Mouse (Mus musculus): ENCODE measurements around the gene Nbas.

Gene Nbas

DNA sequence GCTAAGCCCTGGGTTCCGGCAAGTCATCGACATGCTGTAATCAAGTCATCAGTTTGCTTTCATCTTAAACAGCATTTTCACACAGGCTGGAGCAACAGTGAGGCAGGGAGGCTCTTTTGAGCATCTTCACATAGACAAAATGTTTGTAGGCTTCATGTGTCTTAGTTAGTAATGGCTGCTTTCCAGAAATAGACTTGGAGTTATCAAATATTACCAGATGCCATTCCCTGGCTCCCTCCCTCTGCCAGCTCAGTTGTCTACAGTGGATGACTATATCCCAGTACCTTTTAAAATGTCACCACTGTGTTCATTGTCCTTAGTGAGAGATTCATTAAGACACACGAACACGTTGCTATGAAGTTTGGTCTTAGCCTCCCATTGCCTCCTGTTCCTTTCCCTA is 270.2 kb downstream of the Nbas start:
- no peak for DNase-seq (ENCODE audit: low spot score)

DNA sequence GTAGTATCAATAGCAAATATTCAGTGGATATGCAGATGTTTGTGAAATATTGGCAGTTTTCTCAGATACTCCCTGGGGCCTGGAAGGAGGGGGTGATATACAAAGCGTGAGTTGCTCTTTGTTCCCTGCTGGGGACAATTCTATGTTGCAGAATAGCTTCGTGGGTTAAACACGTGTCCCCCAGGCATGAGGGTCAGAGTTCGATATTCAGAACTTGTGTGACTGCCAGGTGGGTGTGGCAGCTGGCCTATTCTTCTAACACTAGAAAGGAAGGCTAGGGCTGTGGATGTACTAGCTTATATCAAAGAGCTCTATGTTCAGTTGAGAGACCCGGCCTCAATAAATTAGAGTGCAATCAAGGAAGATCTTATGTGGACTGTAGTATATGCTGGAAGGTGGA is 274.9 kb downstream of the Nbas start:
- DNase-seq (ENCODE audit: low spot score), result no peak

DNA sequence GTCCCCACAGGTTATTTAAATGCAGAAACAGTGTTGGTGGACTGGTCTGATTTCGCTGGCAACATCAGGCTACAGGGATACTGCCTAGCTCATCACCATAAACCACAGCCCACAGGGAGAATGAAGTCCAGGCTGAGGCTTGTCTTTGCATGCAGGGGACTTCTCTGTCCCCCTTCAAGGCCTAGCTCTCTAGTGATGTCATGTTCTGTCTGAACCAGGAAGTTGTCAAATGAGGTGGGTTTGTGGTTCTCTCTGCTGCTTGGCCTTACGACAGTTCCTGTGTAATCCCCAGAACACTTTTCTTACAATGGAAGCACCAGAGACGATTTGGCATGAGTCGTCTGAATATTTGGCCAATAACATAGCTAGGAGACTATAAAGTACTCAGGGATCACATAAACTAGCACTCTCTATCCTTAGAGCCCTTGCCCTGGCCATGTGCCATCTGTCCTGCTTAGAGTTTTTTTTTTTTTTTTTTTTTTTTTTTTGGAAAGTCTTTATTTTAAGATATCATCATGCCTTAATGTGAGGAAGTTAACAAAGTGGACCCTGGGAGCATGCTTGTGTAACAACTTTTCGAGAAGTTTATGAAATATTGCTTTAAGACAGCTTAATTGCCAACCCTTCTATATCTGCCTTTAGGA is 294.8 kb downstream of the Nbas start:
- no peak for DNase-seq (ENCODE audit: low spot score)

DNA sequence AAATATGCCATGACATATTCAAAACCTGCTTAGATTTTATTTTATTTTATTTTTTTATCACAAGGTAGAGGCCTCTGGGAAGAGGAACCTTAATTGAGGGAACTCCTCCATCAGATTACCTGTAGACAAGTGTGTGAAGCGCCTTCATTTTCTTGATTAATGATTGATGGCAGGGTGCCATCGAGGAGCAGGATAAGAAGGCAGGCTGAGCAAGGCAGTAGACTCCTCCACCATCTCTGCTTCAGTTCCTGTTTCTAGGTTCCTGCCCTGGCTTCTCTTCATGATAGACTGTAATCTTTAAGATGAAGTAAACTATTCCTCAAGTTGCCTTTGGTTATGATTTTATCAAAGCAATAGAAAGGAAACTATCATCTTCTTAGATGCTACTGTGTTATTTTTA is 295.4 kb downstream of the Nbas start:
- no peak for DNase-seq (ENCODE audit: low spot score)

DNA sequence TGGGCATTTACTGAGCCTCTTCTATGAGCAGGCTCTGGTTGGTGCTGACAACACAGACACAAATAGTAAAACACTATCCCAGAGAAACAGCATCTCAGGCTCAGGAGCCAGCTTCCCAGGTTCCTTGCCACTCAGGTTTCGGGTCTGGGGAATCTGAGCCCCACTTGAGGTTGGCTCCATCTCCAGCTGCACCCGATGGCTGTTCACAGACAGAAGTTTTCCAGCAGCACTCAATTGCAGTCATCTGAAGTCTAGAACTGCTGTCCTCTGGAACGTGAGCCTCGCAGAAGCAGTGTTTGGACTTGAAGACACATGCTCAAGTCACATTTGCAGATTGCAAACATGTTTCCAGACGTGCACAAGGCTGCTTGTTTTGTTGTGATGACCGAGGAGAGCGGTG is 297.5 kb downstream of the Nbas start:
- no peak for DNase-seq (ENCODE audit: low spot score)

DNA sequence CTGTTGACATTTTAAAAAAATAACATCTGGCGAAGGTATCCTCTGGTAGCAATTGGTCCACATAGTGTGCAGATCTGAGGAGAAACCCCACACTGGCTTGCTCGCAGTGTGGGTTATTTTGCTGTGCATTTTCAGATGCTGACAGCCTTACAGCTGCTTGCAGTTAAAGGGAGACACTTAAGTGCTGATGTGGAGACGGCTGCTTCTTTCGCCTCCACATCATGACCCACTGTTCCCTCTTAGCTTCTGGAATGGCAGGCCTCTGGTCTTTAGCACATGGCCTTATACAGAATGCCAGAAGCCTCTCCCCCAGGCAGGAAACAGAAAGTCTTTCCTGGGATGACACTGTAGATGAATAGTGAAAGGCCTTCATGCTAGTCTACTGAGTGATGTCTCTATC is 306.2 kb downstream of the Nbas start:
- no peak for DNase-seq (ENCODE audit: low spot score)

DNA sequence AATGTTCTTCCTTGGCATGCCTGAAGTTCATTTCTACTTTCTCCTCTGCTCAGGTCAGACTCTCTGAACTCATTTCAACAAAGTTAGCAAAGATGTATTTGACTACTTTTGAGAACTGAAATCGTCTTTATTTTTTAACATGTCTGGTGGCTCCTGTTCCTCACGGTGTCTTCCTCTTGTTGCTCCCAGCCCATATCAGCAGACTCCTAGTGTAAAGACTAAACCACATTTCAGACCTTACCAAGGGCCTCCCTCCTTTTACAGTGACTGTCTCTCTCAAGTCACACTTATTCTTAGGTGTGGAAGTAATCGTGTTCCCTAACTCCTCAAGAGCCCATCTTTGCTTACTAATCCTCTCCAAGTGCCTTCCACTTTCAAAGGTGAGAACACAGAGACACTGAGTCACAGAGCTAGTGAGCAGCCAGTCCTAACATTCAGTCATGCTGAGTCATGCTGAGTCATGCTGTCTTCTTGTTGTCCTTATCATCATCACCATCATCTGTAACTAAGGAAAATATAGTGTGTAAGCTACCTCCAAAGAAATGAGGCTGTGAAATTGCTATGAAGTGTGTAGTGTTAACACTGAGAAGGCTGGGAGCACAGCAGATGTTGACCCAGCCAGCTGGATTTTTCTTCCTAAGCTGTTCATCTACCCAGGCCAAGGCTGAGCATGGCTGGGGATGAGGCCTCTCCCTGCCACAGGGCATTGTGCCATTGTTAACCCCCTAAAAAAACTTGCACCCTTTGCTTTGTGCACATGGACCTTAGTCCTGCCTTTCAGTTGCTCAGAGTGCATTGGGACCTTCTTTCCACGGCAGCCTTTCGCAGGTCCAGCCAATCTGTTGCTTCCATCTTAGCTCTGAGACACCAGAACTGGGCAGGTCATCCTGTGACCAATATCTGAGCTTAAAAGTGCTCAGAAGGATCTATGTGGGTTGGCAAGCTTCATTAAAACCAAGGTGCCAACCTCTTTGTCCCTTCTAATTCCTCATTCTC is 307.0 kb downstream of the Nbas start:
- DNase-seq (ENCODE audit: low spot score), result no peak

DNA sequence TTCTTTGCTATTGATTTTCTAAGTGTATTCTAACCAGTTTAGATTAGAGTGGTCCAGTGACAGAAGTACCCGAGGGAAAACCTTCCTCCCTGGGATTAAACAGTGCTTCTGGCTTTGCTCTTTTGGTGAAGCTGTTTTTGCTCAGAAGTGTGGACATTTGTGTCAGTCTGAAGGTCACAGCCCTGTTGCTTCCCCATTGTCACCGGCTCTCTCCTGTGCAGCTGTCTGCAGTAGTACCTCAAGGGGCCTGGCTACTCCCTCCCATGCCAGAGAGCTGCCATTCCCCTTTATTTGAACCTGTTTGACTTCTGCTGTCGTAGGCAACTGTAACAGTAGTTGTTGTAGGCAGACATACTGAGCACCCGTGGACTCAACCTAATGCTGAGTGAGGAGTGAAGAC is 307.8 kb downstream of the Nbas start:
- DNase-seq (ENCODE audit: low spot score), result no peak

DNA sequence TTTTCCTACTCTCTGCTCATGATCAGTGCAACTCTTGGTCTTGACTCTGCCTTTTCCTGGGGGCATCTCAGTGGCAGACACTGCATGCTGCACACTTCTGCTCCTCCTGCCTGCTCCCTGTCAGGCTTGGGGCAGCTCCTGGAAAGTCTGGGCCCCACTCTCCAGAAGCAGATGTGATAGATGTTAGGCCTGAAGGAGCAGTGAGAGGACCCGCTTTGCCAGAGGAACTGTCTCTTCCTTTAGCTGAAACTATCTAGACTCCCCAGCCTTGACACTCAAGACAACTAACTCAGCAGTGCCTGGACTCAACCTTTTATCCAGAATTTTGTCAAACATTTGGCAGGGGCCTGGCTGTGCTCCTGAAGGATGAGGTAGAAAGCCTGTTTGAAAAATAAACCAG is 311.9 kb downstream of the Nbas start:
- DNase-seq (ENCODE audit: low spot score), result no peak

DNA sequence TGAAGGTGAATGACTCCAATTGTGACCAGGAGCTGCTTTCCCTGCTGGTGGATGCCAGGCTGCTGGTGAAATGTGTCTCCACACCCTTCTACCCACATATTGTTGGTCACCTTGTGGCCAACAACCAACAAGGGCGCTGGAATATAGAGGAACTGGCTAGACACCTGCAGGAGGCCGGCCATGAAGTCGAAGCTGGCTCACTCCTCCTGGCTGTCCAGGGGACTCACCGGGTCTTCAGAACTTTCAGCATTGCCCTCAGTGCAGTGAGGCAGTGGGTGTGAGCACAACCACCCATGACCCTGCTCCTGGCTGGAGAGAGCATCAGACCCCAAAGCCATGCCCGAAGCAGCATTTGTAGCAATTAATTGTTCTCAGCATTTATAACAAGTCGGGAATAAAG is 314.5 kb downstream of the Nbas start:
- no peak for DNase-seq (ENCODE audit: low spot score)

DNA sequence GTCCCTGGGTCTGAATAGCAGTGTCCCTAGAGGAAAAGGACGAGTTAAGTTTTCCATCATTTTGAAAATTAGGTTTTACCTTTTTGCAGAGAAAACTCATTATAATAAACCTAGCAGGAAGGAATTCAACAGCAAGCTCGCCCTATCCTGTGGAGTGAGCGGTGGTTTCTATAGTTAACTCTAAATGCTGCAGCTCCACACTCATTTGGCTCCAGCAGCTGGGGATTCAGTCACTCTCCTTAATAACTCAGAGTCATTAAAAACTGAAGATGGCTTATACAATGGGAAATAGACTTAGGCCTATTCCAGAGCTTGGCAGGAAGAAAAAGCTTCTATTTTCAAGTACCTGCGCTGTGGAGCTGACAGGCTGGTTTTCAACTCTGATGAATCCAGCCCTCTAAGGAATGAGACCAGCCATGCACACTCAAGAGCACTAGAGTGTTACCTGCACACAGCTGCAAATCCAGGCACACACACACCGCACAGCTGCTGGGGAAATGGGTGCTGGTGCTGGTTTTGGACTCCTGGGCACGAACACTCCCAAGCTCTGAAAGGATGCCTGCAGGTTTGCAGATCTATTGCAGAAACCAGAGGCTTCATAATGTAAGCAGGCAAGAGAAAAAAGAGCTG is 316.7 kb downstream of the Nbas start:
- no peak for DNase-seq (ENCODE audit: low spot score)

DNA sequence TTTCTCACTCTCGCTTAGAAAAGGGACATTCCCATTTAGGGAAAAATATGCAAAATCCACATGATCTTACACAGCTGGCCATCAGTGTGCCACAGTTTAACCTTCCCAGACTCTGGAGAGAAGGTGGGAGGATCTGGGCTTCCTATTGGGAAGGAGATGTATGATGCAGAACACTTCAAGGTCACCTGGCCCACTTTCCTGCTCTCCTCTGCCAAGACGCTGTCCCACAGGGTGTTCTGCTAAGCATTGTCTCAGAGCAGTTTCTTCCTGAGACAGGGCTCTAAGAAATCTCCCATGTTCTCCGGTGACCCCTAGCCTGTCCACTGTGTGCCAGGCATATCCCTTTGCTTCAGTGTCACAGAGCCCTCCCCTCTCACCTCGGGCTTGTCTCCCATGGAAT is 318.7 kb downstream of the Nbas start:
- no peak for DNase-seq (ENCODE audit: low spot score)

DNA sequence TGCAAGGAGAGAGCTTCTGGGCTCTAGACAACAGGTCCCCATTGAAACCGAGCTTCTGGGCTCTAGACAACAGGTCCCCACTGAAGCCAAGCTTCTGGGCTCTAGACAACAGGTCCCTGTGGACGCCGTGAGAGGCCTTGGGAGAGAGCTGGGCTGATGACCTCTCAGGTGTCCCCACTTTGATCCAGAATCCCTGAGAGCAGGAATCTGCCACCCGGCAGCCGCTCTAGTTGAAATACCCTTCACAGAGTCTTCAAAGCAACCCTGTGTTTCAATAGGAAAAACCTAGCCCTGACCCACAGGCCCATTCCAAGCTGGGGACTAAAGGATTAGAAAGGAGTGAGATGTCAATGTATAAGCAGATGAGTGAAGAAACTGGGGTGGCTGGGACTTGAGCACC is 320.1 kb downstream of the Nbas start:
- DNase-seq (ENCODE audit: low spot score), result no peak

DNA sequence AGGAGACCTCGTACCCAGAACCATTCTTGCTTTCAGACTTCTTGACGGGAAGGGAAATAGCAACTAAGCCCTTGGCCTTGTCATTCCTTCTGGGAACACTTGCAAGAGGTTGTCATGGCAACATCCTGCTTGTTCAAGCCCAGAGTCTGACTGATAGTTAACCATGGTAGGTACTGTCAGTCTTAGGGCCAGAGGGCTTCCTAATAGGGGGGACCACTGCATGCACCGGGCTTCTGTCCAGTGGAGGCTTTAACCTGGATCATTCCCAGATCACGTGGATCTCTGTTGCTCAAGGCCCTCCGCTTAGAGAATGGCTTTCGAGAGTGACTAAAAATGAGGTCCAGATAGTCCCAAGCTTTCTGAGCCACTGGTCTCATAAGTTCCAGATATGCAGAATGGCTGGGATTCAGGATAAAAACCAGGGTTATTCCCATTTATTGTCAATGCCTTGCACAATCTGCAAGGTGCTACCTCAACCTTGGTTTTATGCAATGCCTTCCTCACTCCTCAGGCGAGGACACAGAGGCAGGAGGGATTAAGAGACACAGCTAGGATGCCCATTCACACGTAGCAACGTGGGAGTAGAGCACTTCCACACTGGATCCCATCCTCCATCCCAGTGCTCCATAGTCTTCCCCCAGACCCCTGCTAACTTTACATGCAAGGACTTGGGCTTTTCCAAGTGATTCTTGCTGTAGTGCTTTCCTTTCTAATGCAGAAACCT is 326.0 kb downstream of the Nbas start:
- peak; percentile 9 for DNase-seq (ENCODE audit: low spot score)

DNA sequence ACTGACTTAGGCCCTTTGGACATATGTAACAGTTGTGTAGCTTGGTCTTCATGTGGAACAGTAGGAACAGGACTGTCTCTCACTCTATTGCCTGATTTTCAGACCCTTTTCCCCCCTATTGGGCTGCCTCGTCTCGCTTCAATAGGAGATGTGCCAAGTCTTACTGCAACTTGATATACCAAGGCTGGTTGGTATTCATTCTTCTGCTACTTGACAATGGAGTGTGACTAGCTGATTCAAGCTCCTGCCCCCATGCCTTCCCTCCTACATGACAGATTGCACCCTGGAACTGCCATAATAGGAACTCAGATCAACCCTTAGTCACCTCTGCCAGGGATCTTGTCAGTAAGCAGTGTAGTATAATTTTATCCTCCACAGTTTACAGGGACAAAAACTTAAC is 328.1 kb downstream of the Nbas start:
- no peak for DNase-seq (ENCODE audit: low spot score)

DNA sequence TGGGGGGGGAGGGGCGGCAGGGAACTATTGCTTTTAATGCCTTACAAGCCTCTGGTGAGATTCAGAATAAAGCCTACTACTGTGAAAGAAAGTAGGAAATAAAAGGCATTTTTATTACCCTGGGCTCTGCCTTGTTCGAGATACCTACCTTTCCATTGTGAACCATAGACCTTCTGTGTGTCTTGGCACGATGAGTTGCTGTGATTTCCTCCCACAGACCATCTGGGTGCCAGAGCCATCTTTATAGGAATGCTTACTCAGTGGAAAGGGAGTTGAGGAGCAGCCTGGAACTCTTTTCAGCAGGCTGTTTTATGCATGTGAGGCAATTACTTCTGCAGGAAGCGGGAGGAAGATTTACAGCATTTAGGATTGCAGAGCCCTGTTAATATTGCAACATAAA is 329.6 kb downstream of the Nbas start:
- DNase-seq (ENCODE audit: low spot score), result peak; percentile 18

DNA sequence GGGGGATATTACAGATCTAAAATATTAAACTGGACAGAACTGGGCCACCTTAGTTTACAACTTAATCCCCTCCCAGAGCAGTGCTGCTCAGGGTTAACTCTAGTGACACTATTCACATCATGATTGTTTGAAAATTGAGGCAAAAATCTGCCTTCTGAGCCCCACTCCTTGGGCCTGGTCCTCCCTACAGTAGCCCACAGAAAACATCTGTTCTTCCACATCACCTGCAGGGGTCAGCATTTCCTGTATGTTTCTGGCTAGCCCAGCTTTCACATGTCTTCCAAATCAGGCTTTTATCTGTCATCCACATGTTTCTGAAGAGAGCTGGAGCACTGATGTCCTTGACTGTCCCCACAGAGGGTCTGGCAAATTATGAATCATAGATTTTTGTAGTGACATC is 333.5 kb downstream of the Nbas start:
- peak; percentile 37 for DNase-seq (ENCODE audit: low spot score)

DNA sequence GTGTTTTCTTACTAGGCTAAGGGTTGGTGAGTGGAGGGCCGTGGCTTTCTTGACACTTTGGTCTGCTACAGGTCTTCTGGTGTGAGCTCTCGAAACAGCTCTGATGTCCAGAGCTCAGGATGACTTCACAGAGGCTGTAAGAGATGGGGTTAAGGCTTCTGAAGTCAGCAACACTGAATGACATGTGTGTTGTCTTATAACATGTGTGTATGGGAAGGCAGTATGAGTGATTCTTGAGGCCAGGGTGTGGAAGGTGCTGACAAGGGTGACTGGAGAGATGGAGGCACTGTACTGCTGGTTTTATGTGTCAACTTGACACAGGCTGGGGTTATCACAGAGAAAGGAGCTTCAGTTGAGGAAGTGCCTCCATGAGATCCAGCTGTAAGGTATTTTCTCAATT is 338.1 kb downstream of the Nbas start:
- DNase-seq (ENCODE audit: low spot score), result no peak

DNA sequence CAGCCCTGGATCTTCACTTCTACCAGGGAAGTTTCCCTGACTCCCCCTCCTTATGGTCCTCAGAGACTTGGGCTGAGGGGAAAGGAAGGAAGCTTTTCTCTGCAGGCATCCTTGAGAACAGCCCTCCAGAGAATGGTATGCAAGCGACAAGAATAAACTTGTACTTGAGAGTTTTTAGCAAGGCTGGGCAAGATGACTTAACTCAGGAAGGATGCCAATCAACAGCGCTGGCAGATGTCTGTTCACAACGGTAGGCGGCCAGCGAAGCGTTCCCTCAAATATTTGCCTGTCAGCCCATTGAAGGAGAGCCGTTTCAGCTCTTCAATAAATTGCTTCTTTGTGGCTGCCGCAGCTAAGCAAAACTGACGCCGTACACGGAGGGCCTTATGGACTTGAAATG is 340.1 kb downstream of the Nbas start:
- DNase-seq (ENCODE audit: low spot score), result no peak

DNA sequence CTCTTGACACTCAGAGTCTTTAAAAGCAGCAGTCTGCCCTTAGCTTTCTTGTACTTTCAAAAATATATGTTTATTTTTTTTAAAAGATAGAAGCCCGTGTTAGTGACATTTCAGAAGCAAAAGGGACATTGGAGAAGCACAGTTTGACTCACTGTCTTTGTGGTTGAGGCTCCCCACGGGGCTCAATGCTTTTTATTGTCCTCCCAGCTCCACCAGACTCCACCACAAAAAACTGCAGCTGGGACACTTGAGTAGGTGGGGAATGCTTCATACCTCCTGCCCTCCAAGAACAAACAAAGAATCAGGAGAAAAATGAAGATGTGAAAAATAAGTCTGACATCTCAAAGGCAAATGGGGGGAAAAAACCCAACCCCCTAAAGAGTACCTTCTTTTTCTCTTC is 344.1 kb downstream of the Nbas start:
- no peak for DNase-seq (ENCODE audit: low spot score)

DNA sequence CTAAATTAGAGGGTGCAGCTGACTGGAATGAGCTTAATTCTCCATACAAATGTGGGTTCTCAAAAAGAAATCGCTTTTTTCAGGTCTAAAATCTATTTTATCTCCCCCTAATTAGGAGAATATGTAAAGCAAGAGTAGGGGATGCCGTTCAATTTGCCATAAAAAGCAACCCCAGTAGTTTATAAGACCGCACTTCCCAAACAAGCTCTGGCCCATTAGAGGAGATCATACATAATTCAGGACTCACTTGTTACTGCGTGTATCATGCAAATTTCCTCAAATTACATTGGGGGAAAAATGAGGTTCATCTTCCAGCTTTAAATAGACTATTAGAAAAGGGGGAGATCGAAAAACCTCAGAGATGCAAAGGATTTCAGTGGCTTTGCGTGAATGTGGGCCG is 346.7 kb downstream of the Nbas start:
- no peak for DNase-seq (ENCODE audit: low spot score)

DNA sequence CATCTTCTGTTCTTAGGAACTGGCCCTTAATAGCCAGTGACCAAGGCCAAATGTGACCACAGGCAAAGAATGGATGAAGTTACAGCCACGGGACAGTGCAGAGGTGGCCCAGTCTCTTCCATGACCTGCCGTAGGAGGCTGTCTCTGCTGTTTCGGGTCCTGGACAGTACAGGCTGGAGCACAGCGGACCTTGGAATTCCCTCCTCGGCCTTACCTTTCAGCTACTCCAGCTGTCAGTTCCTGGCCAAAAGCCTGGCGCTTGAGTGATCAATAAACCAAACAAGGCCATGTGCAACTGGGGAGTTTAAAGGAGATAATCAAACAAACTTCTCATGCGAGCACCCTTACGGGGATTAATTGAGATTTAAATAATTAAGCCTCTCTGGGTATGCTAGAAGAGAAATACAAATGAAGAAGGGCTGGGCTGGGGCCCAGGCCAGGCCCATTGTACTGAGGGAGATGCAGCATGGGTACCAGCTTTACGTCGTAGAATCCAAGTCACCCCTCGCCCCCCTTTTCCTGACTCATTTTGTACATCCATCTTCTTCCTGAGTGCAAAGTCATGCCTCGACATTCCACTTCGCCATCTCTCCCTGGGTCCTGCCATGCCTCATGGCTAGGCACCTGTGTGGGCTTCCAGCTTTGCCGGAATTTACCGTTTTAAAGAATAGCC is 353.4 kb downstream of the Nbas start:
- no peak for DNase-seq (ENCODE audit: low spot score)

Measured in adipocyte (in vitro differentiated cells).